Mouse (Mus musculus) bone marrow macrophage, adult 2 months (primary cell): ENCODE results near the gene Zfp64.

Source experiments
- CTCF ChIP-seq: IDR thresholded peaks from 2 replicates; pipeline ENCODE4 v1.5.1; 2012; ENCODE audit warnings: low read depth, mild to moderate bottlenecking, low read length, moderate library complexity
- POLR2A ChIP-seq: IDR thresholded peaks from 2 replicates; pipeline ENCODE4 v1.6.1; 2012; ENCODE audit warnings: mild to moderate bottlenecking, low read depth, low read length, borderline replicate concordance

GRCm38 (mm10) chr2:168981951-168982350 lies 26.6 kb upstream of the Zfp64 start:
- TF ChIP-seq POLR2A (no peak), CTCF (no peak)
